In the genomic region with DNA sequence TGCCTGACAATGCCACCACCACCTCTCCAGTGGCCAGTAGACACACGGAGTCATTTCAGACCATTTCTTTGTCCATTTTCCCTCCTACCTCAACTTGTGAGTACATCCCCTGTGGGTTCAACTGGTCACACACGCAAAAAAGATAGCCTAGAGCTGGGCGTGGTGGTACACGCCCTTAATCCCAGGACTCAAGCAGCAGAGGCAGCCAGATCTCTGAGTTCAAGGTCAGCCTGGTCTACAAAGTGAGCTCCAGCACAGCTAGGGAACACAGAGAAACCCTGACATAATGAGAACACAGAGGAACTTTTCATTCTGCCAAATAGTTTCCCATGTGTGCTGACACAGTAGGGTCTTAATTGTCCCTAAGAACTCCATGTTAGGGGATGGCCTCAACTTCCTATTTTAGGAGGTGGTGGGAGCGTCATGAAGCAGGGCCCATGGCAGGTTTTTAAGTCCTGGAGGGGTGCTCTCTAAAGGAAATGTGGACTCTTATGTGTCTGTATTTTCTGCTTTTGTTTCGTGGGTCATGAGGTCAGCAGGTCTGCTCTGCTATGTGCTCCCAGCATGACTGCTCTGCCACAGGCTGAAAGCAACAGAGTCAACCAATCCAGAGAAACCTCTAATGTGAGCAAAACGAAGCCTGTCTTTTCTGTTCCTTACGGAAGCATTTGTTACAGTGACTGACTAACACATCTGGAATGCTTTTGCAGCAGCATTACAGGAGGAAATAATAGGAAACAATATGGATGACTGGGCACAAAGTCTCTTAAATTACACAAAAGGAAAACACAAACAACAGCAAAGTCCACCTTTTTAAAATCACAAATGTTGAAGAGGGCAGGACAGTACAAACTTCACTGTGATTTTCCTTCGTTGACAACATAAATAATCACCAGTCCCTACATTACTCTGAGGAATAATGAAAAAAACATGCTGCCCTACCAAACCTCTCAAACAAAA, we compare ENCODE assay signal across 15 mouse cellular contexts.
DNase-seq lines count a peak whose midpoint lies in the region; ATAC-seq and TF ChIP-seq lines count a peak whose summit lies in the region.
"Had no signal": no experiment of that assay in that cellular context is flagged by ENCODE, and none has a peak within 500 bp of the region (broad histone marks: within the 10 kb centered on the region; RNA-seq: fewer than 3 reads in every experiment).

No protein-coding gene starts in this region.

- H3K27ac ChIP-seq in embryonic facial prominence, embryonic 10.5 days (replicated peaks), result peak overlapping the region; percentile 70
- H3K27ac ChIP-seq in limb, embryonic 11.5 days (replicated peaks; ENCODE audit: low read depth, low read length), result peak overlapping the region; percentile 63
- no peak overlapping the region for H3K27ac ChIP-seq in left cerebral cortex, adult 2 months
- H3K27ac ChIP-seq: forebrain, embryonic 13.5 days; liver, embryonic 13.5 days had no signal

- no peak overlapping the region for H3K4me3 ChIP-seq in embryonic facial prominence, embryonic 10.5 days
- no peak overlapping the region for H3K4me3 ChIP-seq in limb, embryonic 11.5 days (ENCODE audit: low read depth, low read length)
- H3K4me3 ChIP-seq in left cerebral cortex, adult 2 months, result no peak overlapping the region
- H3K4me3 ChIP-seq: forebrain, embryonic 13.5 days; liver, embryonic 13.5 days had no signal

- no peak for TF ChIP-seq CTCF in left cerebral cortex, adult 2 months (IDR thresholded peaks at IDR 0.05)

- peak; percentile 12 for DNase-seq in retina, embryonic 14.5 days (ENCODE audit: low spot score)
- no peak for DNase-seq in retina, postnatal 1 day
- peak; percentile 42 for DNase-seq in embryonic facial prominence, embryonic 10.5 days (ENCODE audit: low spot score)
- DNase-seq in limb, embryonic 11.5 days (ENCODE audit: low spot score), result peak; percentile 65
- no peak for DNase-seq in right cerebral cortex, postnatal 36 days (ENCODE audit: low spot score in 2 of 2)
- DNase-seq in adrenal gland, postnatal 10 days, result no peak
- DNase-seq in left cerebral cortex, adult 2 months (ENCODE audit: extremely low spot score in 1 of 2, low spot score in 2 of 2), result no peak
- DNase-seq: adrenal gland, postnatal 25 days; cerebellum, adult 18-20 months; heart, adult 11 months; liver, embryonic 13.5 days; lung, postnatal 4 days; right cerebral cortex, postnatal 4 days had no signal

- H3K9ac ChIP-seq in limb, embryonic 11.5 days (ENCODE audit: low read length), result no peak overlapping the region
- H3K9ac ChIP-seq: forebrain, embryonic 13.5 days; liver, embryonic 13.5 days had no signal

- peak; percentile 72; the same call in 1 of the 2 replicates for ATAC-seq in limb, embryonic 11.5 days (ENCODE audit: insufficient number of reproducible peaks, low FRiP score, low TSS enrichment, low read depth)
- ATAC-seq: forebrain, embryonic 13.5 days had no signal

- 0 out of 2 replicates have a peak overlapping the region, but pooled peaks have one; percentile 7 for H3K4me2 ChIP-seq in limb, embryonic 11.5 days (ENCODE audit: low read depth, severe bottlenecking)
- H3K4me2 ChIP-seq: forebrain, embryonic 13.5 days; liver, embryonic 13.5 days had no signal

- intact Hi-C loops in left cerebral cortex, adult 2 months (cut with DNase I), result no loop called here

- no peaks in the 10 kb centered on the region for H3K27me3 ChIP-seq in embryonic facial prominence, embryonic 10.5 days (replicated peaks; ENCODE audit: low read depth, poor library complexity, severe bottlenecking)
- no peaks in the 10 kb centered on the region for H3K27me3 ChIP-seq in limb, embryonic 11.5 days (ENCODE audit: control insufficient read depth, insufficient read depth, low read length)
- H3K27me3 ChIP-seq: forebrain, embryonic 13.5 days; liver, embryonic 13.5 days had no signal

- H3K9me3 ChIP-seq in embryonic facial prominence, embryonic 10.5 days, result no peaks in the 10 kb centered on the region
- H3K9me3 ChIP-seq in limb, embryonic 11.5 days (ENCODE audit: control insufficient read depth, low read length), result no peaks in the 10 kb centered on the region
- H3K9me3 ChIP-seq: forebrain, embryonic 13.5 days; G1E; liver, embryonic 13.5 days had no signal

- peaks cover 35% of the 10 kb centered on the region for H3K4me1 ChIP-seq in embryonic facial prominence, embryonic 10.5 days
- H3K4me1 ChIP-seq in limb, embryonic 11.5 days (ENCODE audit: control insufficient read depth, insufficient read depth, low read length), result peaks cover 10% of the 10 kb centered on the region; the same call in 1 of the 2 replicates

- peaks cover 20% of the 10 kb centered on the region for H3K36me3 ChIP-seq in embryonic facial prominence, embryonic 10.5 days (replicated peaks)
- H3K36me3 ChIP-seq in limb, embryonic 11.5 days (ENCODE audit: control insufficient read depth, insufficient read depth, low read length), result no peaks in the 10 kb centered on the region
- H3K36me3 ChIP-seq: liver, embryonic 13.5 days had no signal

- WGBS in embryonic facial prominence, embryonic 10.5 days, result 45% methylated on average over 9 of the region's 9 CpGs
- WGBS in limb, embryonic 11.5 days, result 41% methylated on average over 9 of the region's 9 CpGs

Comparison
In these comparisons a context has a peak if more than half of its experiments do, and no peak if none do; other contexts are left out.
1. DNase-seq: peak in retina, embryonic 14.5 days (single experiment), embryonic facial prominence, embryonic 10.5 days (single experiment) and limb, embryonic 11.5 days (single experiment); none in retina, postnatal 1 day (single experiment), right cerebral cortex, postnatal 36 days (0 of 2), adrenal gland, postnatal 10 days (single experiment) and left cerebral cortex, adult 2 months (0 of 2).